ENCODE assay signal across 22 mouse cellular contexts in the genomic region with DNA sequence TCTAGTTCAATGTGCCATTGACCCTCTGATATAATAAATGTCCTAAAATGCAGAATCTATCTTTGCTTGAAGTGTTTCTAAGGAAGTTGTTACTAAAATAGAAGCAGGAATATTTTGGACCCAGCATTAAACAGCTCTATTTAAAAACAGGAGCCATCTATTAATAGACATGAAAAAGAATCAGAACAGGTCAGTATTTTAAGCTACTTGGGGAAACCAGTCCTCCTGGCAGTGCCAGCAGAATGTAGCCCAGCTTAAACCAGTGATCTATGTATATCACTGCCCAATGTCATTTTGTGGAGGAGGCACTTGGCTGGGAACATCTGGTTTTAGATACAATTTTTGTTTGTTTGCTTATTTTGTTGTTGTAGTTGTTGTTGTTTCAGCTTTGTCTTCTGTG.
DNase-seq lines count a peak whose midpoint lies in the region; ATAC-seq lines count a peak whose summit lies in the region.
"Had no signal": no experiment of that assay in that cellular context is flagged by ENCODE, and none has a peak within 500 bp of the region (broad histone marks: within the 10 kb centered on the region; RNA-seq: fewer than 3 reads in every experiment).

No protein-coding gene starts in this region.

- peak overlapping the region; percentile 36; the same call in 1 of the 2 replicates for H3K27ac ChIP-seq in heart, embryonic 13.5 days (replicated peaks)
- peak overlapping the region; percentile 60 for H3K27ac ChIP-seq in heart, embryonic 16.5 days (ENCODE audit: low read length)
- no peak overlapping the region for H3K27ac ChIP-seq in heart, embryonic 11.5 days (ENCODE audit: low read depth, low read length)
- H3K27ac ChIP-seq: forebrain, embryonic 10.5 days; forebrain, embryonic 13.5 days; hindbrain, embryonic 10.5 days; hindbrain, embryonic 13.5 days; intestine, embryonic 15.5 days had no signal

- no peaks in the 10 kb centered on the region for H3K9me3 ChIP-seq in heart, embryonic 13.5 days
- H3K9me3 ChIP-seq in heart, embryonic 16.5 days (replicated peaks; ENCODE audit: control insufficient read depth, low read length) = no peaks in the 10 kb centered on the region
- no peaks in the 10 kb centered on the region for H3K9me3 ChIP-seq in heart, embryonic 11.5 days (replicated peaks; ENCODE audit: control insufficient read depth, low read length)
- H3K9me3 ChIP-seq: forebrain, embryonic 10.5 days; forebrain, embryonic 13.5 days; hindbrain, embryonic 10.5 days; hindbrain, embryonic 13.5 days; intestine, embryonic 15.5 days had no signal

- no peaks in the 10 kb centered on the region for H3K27me3 ChIP-seq in heart, embryonic 13.5 days (replicated peaks)
- no peaks in the 10 kb centered on the region for H3K27me3 ChIP-seq in heart, embryonic 16.5 days (ENCODE audit: control insufficient read depth, insufficient read depth, low read length)
- H3K27me3 ChIP-seq in heart, embryonic 11.5 days (ENCODE audit: control insufficient read depth, insufficient read depth, low read length) = no peaks in the 10 kb centered on the region
- H3K27me3 ChIP-seq: forebrain, embryonic 13.5 days; hindbrain, embryonic 13.5 days; intestine, embryonic 15.5 days had no signal

- H3K9ac ChIP-seq in heart, embryonic 13.5 days = no peak overlapping the region
- no peak overlapping the region for H3K9ac ChIP-seq in heart, embryonic 16.5 days (ENCODE audit: low read length)
- no peak overlapping the region for H3K9ac ChIP-seq in heart, embryonic 11.5 days (ENCODE audit: low read depth, low read length)
- H3K9ac ChIP-seq: forebrain, embryonic 13.5 days; forebrain, postnatal 0 days; hindbrain, embryonic 13.5 days; intestine, embryonic 15.5 days had no signal

- no peak overlapping the region for H3K4me2 ChIP-seq in heart, embryonic 13.5 days
- no peak overlapping the region for H3K4me2 ChIP-seq in heart, embryonic 16.5 days (ENCODE audit: low read depth, low read length)
- H3K4me2 ChIP-seq in heart, embryonic 11.5 days = no peak overlapping the region
- H3K4me2 ChIP-seq: forebrain, embryonic 13.5 days; hindbrain, embryonic 13.5 days; intestine, embryonic 15.5 days had no signal

- ATAC-seq in frontal cortex, adult (ENCODE audit: low TSS enrichment) = peak; percentile 62; the same call in 1 of the 2 replicates
- no peak for ATAC-seq in heart, embryonic 13.5 days (ENCODE audit: extremely low read depth, insufficient number of reproducible peaks, low FRiP score, low TSS enrichment)
- ATAC-seq in heart, embryonic 16.5 days (replicated peaks; ENCODE audit: extremely low read depth, insufficient read depth, low FRiP score) = no peak; the same call in 1 of the 2 replicates
- no peak for ATAC-seq in heart, embryonic 11.5 days (replicated peaks; ENCODE audit: insufficient number of reproducible peaks, low FRiP score, low TSS enrichment)
- ATAC-seq: activated CD4-positive, CD25-positive, alpha-beta regulatory T cell, adult 4 months; forebrain, postnatal 0 days; intestine, embryonic 15.5 days had no signal

- no peak for DNase-seq in frontal cortex, postnatal 36 days (ENCODE audit: low spot score in 2 of 2)
- DNase-seq in heart, adult 8-10 months (ENCODE audit: low spot score) = no peak
- peak; percentile 34 for DNase-seq in brain, adult 2 months (ENCODE audit: low read depth, low spot score)
- DNase-seq: adrenal gland, adult 8-10 months; adrenal gland, postnatal 25 days; cerebellum, adult 18-20 months; cerebellum, adult 9-10 months; gastrocnemius, postnatal 10 days; gastrocnemius, postnatal 36 days; kidney, adult 11 months; kidney, adult 8-10 months had no signal

- H3K36me3 ChIP-seq in heart, embryonic 13.5 days = no peaks in the 10 kb centered on the region
- no peaks in the 10 kb centered on the region for H3K36me3 ChIP-seq in heart, embryonic 16.5 days (ENCODE audit: control insufficient read depth, insufficient read depth)
- no peaks in the 10 kb centered on the region for H3K36me3 ChIP-seq in heart, embryonic 11.5 days (ENCODE audit: control insufficient read depth, insufficient read depth, low read length)
- H3K36me3 ChIP-seq: forebrain, embryonic 10.5 days; hindbrain, embryonic 10.5 days; hindbrain, embryonic 13.5 days; intestine, embryonic 15.5 days had no signal

- H3K4me3 ChIP-seq in heart, embryonic 13.5 days = no peak overlapping the region
- no peak overlapping the region for H3K4me3 ChIP-seq in heart, embryonic 16.5 days (ENCODE audit: low read length)
- H3K4me3 ChIP-seq in heart, embryonic 11.5 days (ENCODE audit: low read depth, low read length) = no peak overlapping the region
- H3K4me3 ChIP-seq: forebrain, embryonic 10.5 days; forebrain, embryonic 13.5 days; hindbrain, embryonic 10.5 days; hindbrain, embryonic 13.5 days; intestine, embryonic 15.5 days had no signal

- peaks cover 6% of the 10 kb centered on the region; the same call in 1 of the 2 replicates for H3K4me1 ChIP-seq in heart, embryonic 13.5 days
- peaks cover 6% of the 10 kb centered on the region for H3K4me1 ChIP-seq in heart, embryonic 16.5 days (ENCODE audit: control insufficient read depth, insufficient read depth, low read length)
- H3K4me1 ChIP-seq in heart, embryonic 11.5 days (ENCODE audit: control insufficient read depth, insufficient read depth, low read length) = 0 out of 2 replicates have a peak, but pooled peaks cover 2% of the 10 kb centered on the region
- H3K4me1 ChIP-seq: forebrain, embryonic 10.5 days; forebrain, embryonic 13.5 days; hindbrain, embryonic 10.5 days; hindbrain, embryonic 13.5 days; intestine, embryonic 15.5 days had no signal
